Mouse (Mus musculus) left cerebral cortex, postnatal 36 days (tissue): ENCODE results near the gene Ntsr1. TPM values are rescaled to one million over a fixed set of nuclear protein-coding genes. Genes with fewer than 3 reads are reported as not detected.

ENCODE experiments used
- DNase-seq, 2 experiments: peaks; one replicate each; pipeline ENCODE4 v3.0.0; 2021 to 2022; ENCODE audit warnings: low spot score in 2 of 2, mixed read lengths in 1 of 2
- intact Hi-C: fragments of 180-260 bp; cut with DNase I; formaldehyde crosslinking; loops from one replicate; pipeline ENCODE4 v1.15.1; 2025
- total RNA-seq, 2 experiments: library from RNA; stranded (reverse); gene quantifications; 2 replicates each; pipeline ENCODE4 v1.2.3; 2021

The Ntsr1 gene
- total RNA-seq, result 1 to 10 TPM; 6.9 to 7.4 TPM

DNA sequence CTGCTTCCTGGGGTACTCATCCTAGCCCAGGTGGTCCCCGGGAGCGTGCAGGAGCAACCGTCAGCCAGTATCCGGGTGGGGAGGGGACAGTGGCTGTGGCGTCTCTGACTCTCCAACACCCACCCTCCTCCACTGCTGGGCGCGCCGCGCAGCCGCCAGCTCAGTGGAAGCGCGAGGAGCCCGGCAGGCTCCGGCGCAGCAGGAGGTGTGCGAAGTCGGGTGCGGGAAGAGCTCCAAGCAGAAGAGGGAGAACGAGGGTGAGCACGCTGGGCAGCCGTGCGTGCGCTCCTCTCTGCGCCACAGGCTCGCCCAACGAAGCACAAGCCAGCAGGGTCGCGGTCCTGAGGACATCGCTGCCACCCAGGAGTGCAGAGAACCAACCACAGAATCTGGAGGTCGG, at the start of gene Ntsr1:
Ntsr1 (plus strand) TSS at position 236 of the 400 bp plus-strand sequence.
- intact Hi-C loops, result no loop called here
- peak; percentile 66 to 74 for DNase-seq

DNA sequence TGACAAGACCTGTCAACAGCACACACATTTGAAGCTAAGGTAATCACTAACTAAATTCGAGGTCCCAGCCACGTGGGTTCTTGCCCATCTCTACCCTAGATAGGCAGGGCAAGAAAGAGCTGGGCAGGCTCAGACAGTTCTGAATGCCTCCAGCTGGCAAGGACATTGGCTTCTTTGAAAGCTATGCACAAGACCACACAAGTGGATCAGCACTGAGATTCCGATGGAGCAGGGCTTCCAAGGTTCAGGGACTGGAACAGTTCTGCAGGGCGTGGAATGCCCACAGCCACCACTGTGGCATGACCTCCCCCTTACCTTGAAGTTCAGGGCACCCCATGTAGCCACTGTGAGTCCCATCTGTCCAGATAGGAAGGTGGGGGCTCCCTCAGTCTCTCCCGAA, 49.2 kb upstream of the Ntsr1 start:
- intact Hi-C loops, result no loop called here
- no peak for DNase-seq

DNA sequence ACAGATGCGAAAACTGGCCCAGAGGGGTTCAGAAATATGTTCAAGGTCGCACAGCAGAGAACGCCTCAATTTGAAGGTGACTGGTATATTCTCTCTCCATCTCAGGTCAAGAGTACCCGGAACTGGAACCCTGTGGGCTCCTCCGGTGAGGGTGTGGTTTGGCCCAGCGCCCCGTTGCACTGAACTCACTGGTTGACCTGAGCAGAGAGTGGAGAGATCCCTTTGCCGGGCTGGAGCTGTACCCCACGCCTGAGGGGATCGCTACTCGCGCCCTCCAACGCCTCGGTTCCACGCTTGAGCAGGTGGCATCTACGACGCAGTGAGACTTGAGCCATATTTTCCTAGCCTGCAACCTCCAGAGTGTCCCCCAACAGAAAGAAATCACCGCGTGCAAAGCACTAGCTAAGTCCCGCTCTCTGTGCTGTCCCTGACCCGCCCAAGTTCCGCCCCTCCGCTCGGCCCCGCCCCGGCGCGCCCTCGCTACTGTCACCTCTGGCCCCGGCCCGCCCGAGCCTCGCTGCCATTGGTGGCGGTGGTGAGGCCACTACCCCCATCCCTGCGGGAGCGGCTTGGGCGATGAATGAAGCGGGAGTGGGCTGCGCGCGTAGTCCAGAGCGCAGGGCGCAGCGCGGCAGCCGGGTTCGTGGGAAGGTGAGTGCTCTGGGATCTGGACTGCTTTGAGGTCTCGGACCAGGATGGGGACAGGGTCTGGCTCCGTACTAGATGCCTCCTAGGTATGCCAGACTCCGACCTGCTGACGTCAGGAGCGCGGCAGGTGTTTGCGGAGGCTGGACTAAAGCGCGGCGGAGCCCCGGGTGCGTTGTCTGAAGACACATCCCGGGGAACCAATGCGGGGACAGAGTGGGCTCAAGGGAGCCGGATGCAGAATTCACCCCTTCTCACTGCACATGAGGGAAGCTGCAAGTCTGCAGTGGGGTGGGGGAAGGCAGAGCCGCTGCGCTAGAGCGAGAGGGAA, 43.8 kb upstream of the Ntsr1 start, which contains the start of gene Slco4a1:
Slco4a1 (plus strand) TSS at position 523 of the 976 bp plus-strand sequence.
- DNase-seq, result peak; percentile 63 to 78
- intact Hi-C loops, result no loop called here

- intact Hi-C loops, result no loop called here
- DNase-seq, result no peak
Measured at GRCm38 (mm10) chr2:180456705-180457104, 43.1 kb upstream of the Ntsr1 start.

DNA sequence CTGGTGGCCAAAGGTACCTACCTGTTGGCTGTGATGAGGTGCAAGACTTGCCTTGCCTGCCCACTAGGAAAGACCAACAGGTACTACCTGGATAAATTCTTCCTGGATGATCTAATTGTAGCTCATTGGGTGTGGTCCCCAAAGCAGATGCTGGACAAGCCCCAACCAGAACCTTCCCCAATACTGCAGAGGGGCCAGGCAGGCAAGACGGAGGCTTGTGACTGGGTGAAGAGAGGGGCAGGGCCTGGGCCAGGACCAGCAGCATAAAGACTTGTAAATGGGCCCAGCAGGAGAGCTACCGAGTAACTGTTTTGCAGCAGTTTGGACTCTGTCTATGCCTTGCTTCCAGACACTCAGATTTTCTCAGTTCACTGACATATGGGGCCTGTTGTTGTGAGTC, 42.1 kb upstream of the Ntsr1 start:
- intact Hi-C loops, result no loop called here
- DNase-seq, result no peak

DNA sequence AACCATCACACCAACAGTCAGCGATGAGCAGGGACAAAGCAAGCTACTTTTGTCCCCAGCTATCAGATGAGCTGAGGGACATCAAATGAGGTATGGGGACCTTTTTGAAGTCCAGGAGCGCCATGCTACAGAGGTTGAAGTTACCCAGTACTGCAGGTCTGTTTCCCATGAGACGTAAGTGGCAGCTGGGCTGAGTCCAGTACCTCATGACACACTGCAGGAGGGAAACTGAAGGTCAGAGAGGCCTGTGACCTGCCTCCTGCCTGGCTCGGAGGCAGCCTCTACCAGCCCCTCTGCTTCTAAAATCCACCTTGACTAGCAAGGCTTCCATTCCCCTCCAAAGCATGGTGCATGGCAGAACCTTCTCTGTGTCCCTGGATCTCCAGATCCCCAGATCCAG, 40.3 kb upstream of the Ntsr1 start:
- DNase-seq, result no peak
- intact Hi-C loops, result no loop called here

DNA sequence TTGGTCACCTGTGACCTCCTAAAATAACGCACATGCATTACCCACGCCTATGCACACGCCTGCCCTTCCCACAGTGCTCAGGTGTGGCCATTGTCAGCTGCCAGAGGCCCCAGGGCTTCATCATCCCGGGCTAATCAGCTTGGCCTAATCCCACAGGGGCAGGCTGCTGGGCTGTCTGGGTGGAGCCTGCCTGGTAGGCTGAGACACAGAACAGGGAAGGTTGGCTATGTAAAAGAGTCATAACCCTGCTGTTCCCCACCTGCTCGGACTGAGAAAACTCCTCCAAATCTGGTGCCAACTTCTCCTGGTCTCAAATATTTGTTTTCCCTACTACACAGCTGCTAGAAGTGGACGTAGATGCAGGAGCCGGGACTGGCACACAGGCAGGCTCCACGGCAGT, 39.0 kb upstream of the Ntsr1 start:
- intact Hi-C loops, result loop anchor here (10.0 kb wide), 1 partner anchor 314 kb away; the partner anchor contains the start of gene Bhlhe23
- no peak for DNase-seq

- intact Hi-C loops, result loop anchor here (10.0 kb wide), 1 partner anchor 312 kb away; the partner anchor contains the start of gene Bhlhe23
- DNase-seq, result no peak
Measured at GRCm38 (mm10) chr2:180462593-180462992, 37.2 kb upstream of the Ntsr1 start.

- intact Hi-C loops, result loop anchor here (10.0 kb wide), 1 partner anchor 308 kb away; the partner anchor contains the start of gene Bhlhe23
- no peak for DNase-seq
Measured at GRCm38 (mm10) chr2:180466505-180466904, 33.3 kb upstream of the Ntsr1 start.

- DNase-seq, result no peak
- intact Hi-C loops, result loop anchor here (10.0 kb wide), 1 partner anchor 306 kb away; the partner anchor contains the start of gene Bhlhe23
Measured at GRCm38 (mm10) chr2:180468871-180469270, 30.9 kb upstream of the Ntsr1 start.

GRCm38 (mm10) chr2:180469768-180470167, 30.0 kb upstream of the Ntsr1 start:
- intact Hi-C loops, result loop anchor here (10.0 kb wide), 1 partner anchor 305 kb away; the partner anchor contains the start of gene Bhlhe23
- no peak for DNase-seq

DNA sequence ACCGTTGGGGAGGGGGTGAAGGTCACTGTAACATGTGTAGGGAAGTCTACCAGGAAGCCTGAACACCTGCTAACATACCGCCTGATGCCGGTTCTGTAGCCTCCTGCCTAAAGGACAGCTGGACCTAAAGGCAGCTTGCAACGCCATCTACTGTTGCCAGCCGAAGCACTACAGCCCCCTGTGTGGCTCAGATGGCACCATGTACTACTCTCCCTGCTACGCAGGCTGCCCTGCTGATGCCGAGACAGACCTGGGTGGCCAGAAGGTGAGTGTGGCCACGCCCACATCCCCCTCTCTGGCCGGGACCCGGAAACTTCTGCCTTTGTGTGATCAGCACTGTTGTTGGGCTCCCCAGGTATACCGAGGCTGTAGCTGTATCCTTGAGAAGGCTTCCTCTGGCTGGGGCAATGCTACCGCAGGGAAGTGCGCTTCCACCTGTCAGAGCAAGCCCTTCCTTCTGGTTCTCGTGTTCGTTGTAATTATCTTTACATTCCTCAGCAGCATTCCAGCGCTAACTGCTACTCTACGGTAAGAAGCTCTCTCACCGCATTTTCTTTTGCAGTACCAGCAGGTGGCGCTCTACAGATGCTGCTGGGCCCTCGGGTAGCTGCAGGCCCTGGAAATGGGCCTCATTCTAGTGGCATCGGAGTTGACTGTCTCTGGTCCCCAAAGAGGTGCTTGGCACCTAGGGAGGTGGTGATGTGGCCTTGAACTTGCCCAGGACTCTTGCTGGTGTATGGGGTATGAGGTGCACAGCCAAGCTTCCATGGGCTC, 27.3 kb upstream of the Ntsr1 start:
- intact Hi-C loops, result loop anchor here (1.0 kb wide), 1 partner anchor 106 kb away; no protein-coding TSS in a partner anchor
- peak in 1 of 2 experiments; percentile 22 for DNase-seq

- intact Hi-C loops, result loop anchor here (1.0 kb wide), 1 partner anchor 105 kb away; no protein-coding TSS in a partner anchor
- peak; percentile 53 to 61 for DNase-seq
Measured at GRCm38 (mm10) chr2:180473080-180473440, 26.7 kb upstream of the Ntsr1 start.

GRCm38 (mm10) chr2:180474864-180475263, 24.9 kb upstream of the Ntsr1 start:
- intact Hi-C loops, result no loop called here
- no peak for DNase-seq

DNA sequence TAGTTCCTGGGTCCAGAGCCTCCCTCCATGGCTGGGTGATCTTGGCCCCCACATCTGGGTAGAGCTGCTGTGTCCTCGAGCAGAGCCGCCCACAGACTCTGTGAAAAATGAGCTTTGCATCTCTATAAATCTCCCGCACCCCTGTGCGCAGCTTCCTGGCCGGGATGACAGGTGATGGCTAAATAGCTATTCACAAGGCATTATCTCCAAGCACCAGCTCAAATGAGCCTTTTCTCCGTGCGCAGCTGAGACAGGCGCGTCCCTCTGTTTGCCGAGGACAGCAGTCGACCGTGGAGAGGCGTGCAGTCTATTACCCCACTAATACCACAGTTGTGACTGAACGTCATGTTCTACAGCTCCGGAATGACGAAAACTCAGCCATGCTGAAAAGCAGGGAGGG, 17.5 kb upstream of the Ntsr1 start:
- no peak for DNase-seq
- intact Hi-C loops, result no loop called here

DNA sequence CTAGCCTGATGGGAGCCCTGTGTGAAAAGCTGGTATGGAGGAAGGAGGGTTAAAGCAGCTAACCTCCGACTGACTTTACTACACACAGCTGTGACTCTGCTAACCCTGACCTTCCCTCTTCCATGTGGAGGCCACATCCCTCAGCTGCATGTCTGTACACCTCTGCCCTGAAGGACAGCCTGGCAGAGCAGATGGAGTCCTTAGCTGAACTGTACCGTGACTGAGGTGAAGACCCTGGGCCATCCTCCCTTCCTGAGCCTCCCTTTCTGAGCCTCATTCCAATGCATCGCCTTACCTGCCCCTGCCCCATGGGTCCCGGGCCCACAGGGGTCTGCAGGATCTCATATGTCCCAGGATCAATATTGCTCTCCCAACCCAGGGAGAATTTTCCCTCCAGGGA, 14.9 kb upstream of the Ntsr1 start:
- no peak for DNase-seq
- intact Hi-C loops, result no loop called here

GRCm38 (mm10) chr2:180485306-180485705, 14.5 kb upstream of the Ntsr1 start:
- intact Hi-C loops, result no loop called here
- no peak for DNase-seq

GRCm38 (mm10) chr2:180488210-180488751, 11.5 kb upstream of the Ntsr1 start:
- peak; percentile 29 to 35 for DNase-seq
- intact Hi-C loops, result no loop called here

GRCm38 (mm10) chr2:180495906-180496305, 3.9 kb upstream of the Ntsr1 start:
- intact Hi-C loops, result no loop called here
- DNase-seq, result peak; percentile 63 to 68

GRCm38 (mm10) chr2:180500726-180501125, 950 bp downstream of the Ntsr1 start:
- peak in 1 of 2 experiments; percentile 9 for DNase-seq
- intact Hi-C loops, result no loop called here
